Mouse (Mus musculus): ENCODE measurements at regions not wholly inside any gene's neighbourhood (a gene's known extent, or its start where the extent isn't known, plus 50 kb on each side); places are given as distances from the start of the nearest gene placed in this dataset.
A peak's percentile ranks its signal among the peaks of the same experiment; 100 is the strongest.

DNA sequence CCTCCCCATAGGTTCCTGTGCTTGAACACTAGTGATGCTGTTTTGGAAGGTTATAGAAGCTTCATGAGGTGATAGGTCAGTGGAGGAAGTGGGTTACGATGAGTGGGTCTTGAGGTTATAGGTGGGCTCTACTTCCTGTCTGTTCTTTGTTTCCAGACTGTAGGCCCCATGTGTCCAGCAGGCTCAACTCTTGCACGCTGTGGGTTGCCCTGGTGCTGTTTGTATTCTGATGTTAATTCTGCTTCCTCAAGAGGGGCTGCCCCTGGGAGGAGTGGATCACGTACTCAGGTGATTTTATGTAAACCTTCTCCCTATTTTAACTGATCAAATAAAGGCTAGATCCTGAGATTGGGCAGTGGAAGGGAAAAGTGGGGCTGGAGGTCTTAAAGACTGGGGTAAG is 60.4 kb upstream of the Rap1gds1 start:
- ATAC-seq (ENCODE audit: low TSS enrichment) = no peak

DNA sequence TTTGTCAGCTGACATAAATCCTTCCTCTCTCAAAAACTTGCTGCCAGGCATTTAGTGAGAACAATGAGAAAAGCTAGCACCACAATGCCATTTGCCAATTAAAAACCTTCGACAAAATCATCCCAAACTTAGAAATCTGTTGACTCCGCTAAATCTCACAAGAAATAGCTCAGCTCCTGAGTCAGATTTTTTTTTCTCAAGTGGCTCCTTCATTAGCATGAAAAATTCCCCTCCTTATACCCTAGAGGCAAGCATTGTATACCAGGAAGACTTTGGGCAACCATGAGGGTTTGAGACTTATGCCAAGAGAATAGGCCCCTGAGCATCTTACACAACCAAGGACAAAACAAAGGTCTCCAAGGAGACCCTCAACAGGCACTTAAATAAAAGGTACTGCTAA is 61.0 kb upstream of the Rap1gds1 start:
- ATAC-seq (ENCODE audit: low TSS enrichment) = no peak

DNA sequence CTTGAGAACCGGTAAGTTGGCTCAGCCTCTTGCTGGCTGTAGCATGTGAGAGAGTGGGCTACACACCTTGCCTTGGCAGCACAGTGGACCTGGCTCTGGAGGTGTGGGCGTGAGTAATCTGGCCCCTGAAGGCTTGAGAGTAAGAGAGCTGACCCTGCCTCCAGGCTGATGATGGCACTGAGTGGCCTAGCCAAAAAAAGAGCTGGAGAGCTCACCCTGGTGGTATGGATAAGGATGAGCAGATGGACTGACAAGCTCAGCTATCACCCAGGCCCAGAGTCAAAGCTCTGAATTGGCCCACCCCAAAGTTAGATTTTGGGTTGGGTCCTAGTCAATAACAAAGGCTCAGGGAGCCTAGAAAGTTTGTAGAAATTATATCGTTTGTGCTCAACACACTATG is 52.8 kb upstream of the Stpg2 start:
- peak; percentile 90 for ATAC-seq (ENCODE audit: low TSS enrichment)

DNA sequence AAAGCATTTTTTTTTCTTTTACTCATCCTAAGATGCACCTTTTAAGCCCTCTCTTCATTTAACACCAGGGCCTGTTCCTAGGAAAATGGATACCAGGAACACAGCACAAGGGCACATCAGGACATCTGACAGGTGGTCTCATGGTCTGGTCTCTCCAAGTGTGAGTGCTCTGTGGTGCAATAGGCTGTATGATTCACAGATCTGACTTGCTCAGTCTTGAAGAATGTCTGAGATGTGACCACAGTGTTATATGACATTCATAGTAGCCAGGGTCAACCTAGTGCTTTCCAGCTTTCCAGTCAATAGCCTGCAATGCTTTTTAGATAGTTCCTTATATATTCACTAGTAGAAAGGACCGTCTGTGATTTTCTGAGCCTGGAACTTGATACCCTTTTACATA is 51.2 kb upstream of the Stpg2 start:
- ATAC-seq (ENCODE audit: low TSS enrichment) = no peak

Data from frontal cortex, adult (tissue).